Mouse (Mus musculus): Measurements from ENCODE around the gene Myo9a. TPM values are rescaled to one million over a fixed set of nuclear protein-coding genes. Genes with fewer than 3 reads are reported as not detected.

Myo9a gene
- polyA plus RNA-seq, 1 experiment from 2014 or later, result 13.2 TPM

DNA sequence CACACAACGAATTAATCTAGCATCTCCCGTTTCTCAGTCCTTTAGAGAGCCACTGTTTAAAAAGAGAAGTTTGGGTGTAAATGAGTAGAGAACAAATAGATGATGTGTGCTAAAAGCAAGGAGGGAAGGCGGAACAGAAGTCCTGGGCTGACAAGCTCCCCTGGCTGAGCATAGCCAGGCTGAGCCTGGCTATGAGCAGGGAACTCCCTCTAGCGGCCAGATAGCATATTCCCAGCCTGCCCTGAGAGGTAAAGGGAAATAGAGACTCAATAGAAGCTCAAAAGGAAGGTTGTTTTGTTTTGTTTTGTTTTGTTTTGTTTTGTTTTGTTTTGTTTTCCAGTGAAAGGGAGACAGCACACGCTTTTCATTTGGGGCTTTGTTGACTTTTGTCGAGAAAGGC lies 218.7 kb downstream of the Myo9a start:
- ATAC-seq (ENCODE audit: borderline replicate concordance, extremely low read depth, low FRiP score, low TSS enrichment), result no peak
- Histone ChIP-seq H3K27ac (no peak overlapping the region), H3K9me3 (no peaks in the 10 kb centered on the region), H3K4me2 (no peak overlapping the region), H3K9ac (no peak overlapping the region), H3K4me1 (peaks cover 18% of the 10 kb centered on the region), H3K27me3 (no peaks in the 10 kb centered on the region), H3K36me3 (no peaks in the 10 kb centered on the region), H3K4me3 (no peak overlapping the region)
- WGBS, result 23% methylated on average over 6 of the region's 6 CpGs

- no peak overlapping the region for H3K9ac ChIP-seq
- ATAC-seq (ENCODE audit: borderline replicate concordance, extremely low read depth, low FRiP score, low TSS enrichment), result no peak
- no peak overlapping the region for H3K4me2 ChIP-seq
- no peak overlapping the region for H3K27ac ChIP-seq
- WGBS, result 61% methylated on average over 4 of the region's 4 CpGs
- no peaks in the 10 kb centered on the region for H3K4me1 ChIP-seq
- H3K4me3 ChIP-seq, result no peak overlapping the region
- no peaks in the 10 kb centered on the region for H3K9me3 ChIP-seq
- no peaks in the 10 kb centered on the region for H3K36me3 ChIP-seq
- no peaks in the 10 kb centered on the region for H3K27me3 ChIP-seq
These were observed 220.6 kb downstream of the Myo9a start for GRCm38 (mm10) chr9:59971263-59971662.

Other genes with a start within 250 kb of the Myo9a start
- 63.2 and 63.4 TPM in 2 replicates for gene Hexa, start 211.4 kb upstream of the Myo9a start, polyA plus RNA-seq (2015; fragmentation: Nextera tagmentation; extraction: Ambion mirVana)
- 0.20 TPM in 1 of 2 replicates, not detected in the other for gene Tmem202, start 211.0 kb upstream of the Myo9a start, polyA plus RNA-seq (2015; fragmentation: Nextera tagmentation; extraction: Ambion mirVana)
- gene Celf6, start 173.0 kb upstream of the Myo9a start, polyA plus RNA-seq (2015; fragmentation: Nextera tagmentation; extraction: Ambion mirVana), result 0.24 and 0.51 TPM in 2 replicates
- 18.3 and 21.6 TPM in 2 replicates for gene Parp6, start 133.6 kb upstream of the Myo9a start, polyA plus RNA-seq (2015; fragmentation: Nextera tagmentation; extraction: Ambion mirVana)
- gene Pkm, start 94.5 kb upstream of the Myo9a start, polyA plus RNA-seq (2015; fragmentation: Nextera tagmentation; extraction: Ambion mirVana), result 1,403 and 1,442 TPM in 2 replicates
- gene Gramd2, start 70.8 kb upstream of the Myo9a start, polyA plus RNA-seq (2015; fragmentation: Nextera tagmentation; extraction: Ambion mirVana), result 5.4 and 6.2 TPM in 2 replicates
- gene Senp8, start 186 bp upstream of the Myo9a start, polyA plus RNA-seq (2015; fragmentation: Nextera tagmentation; extraction: Ambion mirVana), result 10.0 and 10.1 TPM in 2 replicates
- not detected in 2 replicates for gene Nr2e3, start 209.8 kb downstream of the Myo9a start, polyA plus RNA-seq (2015; fragmentation: Nextera tagmentation; extraction: Ambion mirVana)

All from lung, embryonic 15.5 days (tissue).